Mouse (Mus musculus) ovary, adult 18-20 months (tissue): ENCODE results near the gene Fblim1.
"Not testable (repeated sequence)": the region's sequence is repeated elsewhere in the genome, so short reads cannot be mapped to it uniquely, and the experiment has no call there.

Source experiments
- DNase-seq: peaks from one replicate; pipeline ENCODE4 v3.0.0; 2022; ENCODE audit warnings: low spot score, mixed read lengths

The Fblim1 gene

DNA sequence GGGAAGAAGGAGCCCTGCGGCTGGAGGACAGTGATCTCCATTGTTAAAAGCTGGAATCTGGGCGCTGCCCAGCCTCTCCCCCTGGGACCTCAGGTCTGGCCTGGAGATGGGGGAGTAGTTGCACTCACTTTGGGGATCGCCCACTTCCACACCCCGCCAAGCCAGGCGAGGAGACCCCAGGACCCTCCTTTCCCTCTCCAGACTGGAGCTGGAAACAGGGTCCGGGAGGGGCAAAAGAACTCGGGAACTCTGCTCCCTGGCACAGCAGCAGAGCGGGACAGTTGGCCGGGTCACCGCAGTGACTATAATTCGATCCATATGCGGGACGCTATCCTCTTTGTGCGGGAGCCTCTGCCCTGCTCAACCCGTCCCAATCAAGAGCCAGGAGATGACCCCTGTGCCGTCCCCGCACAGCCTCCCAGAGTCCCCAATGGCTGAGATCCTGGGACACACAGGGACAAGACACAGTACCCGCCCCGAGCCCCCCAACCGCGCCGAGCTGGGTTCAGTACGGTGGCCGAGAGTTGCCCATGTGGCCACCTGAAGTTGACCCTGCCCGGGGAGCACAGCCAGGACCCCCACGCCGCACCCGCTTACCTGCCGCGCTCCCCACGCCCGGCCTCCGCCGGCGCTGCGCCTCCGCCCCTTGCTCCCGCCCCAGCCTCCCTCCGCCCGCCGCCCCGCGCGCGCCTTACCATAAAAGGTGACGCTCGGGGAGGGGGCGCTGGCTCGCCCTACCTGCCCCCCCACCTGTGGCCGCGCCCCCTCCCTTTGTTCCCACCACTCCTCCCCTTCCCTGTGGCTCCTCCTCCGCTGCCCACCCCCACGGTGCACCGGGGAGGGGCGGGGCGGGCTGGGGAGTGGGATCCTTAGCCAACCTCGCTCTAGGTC is 6.4 kb downstream of the Fblim1 start:
- DNase-seq: no peak

DNA sequence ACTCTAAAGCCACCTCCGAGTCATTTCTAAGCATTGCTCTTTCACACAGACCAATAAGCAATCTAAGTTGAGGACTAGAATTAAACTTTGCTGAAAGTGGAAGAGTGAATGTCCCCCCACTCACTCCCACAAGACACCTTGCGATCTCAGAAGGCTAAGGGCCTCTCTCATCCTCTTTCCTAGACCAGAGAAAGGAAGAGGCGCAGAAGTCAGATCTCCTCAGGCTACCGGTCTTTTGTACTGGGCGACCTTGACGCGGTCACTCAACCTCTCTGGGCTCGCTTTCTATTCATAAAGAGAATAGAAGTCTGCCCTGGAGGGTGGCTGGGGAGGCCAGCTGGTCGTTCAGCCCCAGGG is 7.0 kb downstream of the Fblim1 start:
- no peak for DNase-seq

DNA sequence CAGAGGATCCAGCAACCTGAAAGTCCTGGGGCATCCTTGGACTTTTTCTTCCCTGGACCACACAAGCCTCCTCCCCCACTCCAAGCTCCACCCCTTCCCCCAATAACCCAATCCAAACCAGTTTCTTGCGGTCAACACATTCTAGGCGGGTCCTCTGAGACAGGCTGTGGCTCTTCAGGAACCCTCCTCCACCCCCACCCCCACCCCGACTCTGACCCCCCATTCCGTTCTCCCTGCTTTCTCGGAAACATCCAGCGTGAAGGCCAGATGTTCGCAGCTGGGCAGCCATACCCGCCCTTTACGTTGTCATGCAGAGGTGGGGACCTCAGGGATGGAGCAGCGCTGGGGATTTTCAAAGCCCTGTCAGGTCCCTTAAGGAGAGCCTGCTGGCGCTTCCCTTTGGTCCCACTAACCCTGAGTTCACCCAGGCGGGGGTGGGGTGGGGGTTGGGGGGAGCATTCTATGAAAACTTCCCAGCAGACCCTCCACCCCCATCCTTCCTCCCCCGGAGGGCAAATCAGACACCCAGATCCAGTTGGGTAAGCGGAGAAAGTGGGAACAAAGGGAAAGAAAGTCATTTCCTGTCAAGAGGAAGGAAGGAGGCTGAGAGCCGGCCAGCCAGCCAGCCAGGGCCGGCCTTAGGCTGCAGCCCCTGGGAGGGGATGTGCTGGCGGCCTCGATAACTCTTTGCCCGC is 7.5 kb downstream of the Fblim1 start:
- no peak for DNase-seq

DNA sequence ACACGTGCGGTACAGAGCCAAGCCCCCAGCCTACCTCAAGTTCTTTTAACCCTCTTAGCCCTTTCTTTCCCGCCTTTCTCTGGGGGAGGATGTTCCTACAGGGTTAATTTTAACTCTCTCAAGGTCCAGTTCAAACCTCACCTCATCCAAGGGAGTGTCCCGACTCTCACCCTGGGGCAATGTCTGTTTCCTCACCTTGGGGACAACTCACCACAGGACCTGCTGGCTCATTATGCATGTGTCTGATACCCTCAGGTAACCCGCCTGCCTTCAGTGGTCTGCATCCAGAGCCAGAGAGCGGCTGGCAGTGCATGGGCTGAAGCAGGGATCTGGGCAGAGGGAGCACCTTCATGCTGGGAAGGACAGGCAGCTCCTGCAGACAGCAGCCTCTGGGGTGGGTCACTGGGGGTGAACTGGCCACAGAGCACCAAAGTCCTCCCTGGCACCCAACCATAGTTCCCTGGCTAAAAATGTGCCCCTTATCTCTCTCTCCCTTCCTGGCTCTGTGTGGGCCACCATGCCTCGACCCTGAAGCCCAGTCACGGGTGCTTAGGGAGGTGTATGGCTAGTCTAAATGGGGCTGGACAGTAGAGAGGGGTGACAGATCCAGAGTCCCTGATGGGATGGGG is 9.1 kb downstream of the Fblim1 start:
- no peak for DNase-seq

DNA sequence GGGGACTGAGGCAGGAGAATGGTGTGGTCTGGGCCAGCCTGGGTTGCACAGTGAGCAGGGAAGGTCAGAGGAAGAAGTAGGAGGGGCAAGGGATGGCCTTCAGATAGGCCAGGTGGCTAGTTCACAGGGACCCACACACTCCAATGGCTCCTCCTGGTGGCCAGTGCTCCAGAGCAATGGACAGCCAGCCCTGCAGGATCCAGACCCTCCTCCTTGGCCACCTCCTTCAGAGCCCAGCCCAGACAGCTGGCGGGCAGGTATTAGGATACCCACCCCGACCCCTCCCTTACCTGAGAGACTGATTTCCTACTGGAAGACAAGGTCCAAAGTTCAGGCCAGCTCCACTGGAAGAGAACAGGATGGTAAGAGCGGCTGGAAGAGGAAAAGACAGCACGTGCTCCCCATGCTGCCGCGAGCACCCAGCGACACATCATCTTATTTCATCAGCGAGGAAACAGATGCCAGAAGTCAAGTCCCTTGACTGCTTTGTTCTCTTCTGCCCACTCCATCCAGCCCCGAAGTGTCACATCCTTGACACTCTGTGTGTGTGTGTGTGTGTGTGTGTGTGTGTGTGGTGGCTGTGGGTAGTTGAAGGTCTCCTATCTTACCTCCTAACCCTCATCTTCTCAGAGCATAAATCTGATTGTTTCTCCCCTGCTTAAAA is 10.2 kb downstream of the Fblim1 start:
- no peak for DNase-seq

DNA sequence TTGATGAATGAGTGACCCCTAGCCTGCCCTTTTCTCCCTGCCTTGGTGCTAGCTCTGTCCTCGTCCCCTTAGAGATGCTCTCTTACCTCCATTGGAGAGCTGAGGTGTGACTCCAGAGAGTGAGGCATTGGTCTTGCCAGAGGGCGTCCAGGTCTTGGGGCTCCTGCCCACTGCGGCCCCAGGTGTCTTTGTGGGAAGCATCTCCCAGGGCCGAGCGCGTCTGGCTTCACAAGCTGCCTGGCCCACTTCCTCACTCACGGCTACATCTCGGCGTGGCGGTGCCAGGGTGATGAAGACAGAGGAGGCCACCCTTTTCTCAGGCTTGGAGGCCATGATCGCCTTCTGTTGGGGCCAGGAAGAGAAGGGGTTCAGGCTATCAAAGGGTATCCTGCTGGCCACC is 10.8 kb downstream of the Fblim1 start:
- no peak for DNase-seq

DNA sequence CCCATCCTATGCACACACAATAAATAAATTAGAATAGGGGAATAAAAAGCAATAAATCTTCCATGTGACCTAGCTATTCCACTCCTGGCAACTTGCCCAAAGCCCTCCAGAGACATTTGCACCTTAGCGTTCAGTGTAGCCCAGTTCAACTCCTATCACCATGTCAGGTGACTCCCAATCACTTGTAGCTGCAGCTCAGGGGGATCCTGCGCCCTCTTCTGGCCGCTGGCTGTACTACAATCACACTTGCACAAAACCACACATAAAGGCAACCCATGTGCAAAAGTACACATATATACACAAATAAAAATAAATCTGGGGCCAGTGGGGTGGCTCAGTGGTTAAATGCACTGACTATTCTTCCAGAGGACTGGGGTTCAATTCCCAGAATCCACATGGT is 14.3 kb downstream of the Fblim1 start:
- no peak for DNase-seq

DNA sequence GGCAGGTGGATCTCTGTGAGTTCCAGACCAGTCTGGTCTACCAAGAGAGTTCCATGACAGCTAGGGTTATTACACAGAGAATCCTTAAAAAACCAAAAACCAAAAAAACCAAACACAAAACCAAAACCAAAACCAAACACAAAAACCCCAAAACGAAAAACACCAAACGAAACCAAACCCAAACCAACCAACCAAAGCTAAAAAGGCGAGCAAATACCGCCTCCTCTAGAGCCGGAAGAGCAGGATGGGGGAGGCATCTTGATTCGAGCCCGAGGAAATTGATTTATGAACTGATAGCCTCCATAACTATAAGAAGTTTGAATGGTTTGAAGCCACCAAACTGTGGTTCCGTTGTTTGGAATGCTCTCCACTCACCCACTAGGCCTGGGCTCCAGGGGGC is 22.0 kb downstream of the Fblim1 start:
- no peak for DNase-seq

DNA sequence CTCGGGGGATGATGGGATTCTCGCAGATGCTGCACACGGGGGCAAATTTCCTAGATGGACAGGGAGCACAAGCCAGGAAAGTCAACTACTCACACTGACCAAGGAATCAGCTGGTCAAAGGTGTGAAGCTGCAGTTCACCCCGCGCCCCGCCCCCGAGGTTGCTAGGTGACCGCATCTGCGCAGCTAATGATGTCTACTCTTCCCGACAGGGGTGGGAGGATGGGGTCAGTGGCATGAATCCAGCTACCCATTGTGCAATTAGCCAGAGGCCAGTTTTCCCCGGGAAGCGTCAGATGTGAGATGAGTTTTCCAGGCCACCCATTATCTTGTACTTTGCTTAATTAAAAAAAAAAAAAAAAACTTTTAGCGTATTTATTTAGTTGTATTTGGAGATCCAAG is 24.8 kb downstream of the Fblim1 start:
- no peak for DNase-seq

DNA sequence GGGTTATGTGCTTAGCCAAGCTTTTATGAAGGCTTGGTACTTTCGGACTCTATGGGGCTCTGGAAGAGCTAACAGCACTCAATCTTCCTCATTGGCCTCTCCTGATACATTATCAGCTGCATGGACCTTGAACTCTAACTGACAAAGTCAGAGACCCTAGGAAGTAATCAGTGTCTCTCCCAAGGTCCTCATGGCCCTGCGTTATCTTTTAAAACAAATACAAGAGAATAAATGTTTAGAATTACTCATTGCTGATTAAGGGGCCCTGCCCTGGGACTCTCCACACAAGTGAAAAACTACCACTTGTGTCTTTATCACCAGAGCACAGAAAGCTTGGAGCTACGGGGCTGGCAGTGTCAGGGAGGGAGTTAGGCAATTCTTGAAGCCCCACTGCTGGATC is 27.1 kb downstream of the Fblim1 start:
- DNase-seq: peak; percentile 32

DNA sequence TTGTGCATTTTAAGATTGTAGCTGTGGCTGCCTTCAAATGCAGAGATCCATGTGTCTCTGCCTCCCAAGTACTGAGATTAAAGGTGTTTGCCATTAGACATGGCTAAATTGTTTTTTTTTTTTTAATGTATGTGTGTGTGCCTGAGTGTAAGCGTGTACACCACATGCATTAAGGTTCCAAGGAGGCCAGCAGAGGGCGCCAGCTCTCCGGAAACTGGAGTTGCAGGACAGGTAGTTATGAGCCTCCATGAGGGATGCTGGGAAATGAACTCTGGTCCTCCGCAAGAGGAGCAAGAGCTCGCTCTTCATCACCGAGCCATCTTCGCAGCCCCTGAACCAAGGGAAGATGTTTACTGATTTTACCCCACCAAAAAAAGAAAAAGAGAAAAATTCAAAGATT is 29.0 kb downstream of the Fblim1 start:
- DNase-seq: no peak

DNA sequence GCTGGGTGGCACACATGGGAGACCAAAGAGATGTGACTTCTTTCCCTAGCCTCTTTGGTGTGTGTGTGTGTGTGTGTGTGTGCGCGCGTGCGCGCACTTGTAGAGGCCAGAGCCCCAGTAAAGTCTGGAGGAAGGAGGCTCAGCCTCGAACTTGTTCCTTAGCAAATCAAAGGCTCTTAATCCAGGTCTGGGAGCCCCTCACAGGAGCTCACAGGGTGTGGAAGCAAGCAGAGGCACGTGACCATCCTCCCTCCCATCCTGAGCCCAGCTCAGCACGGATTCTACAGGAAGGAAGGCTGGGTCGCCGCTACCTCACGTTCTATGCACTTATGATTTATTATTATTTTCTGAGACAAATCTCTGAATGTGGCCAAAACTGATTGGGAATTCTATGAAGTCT is 29.5 kb downstream of the Fblim1 start:
- DNase-seq: no peak

DNA sequence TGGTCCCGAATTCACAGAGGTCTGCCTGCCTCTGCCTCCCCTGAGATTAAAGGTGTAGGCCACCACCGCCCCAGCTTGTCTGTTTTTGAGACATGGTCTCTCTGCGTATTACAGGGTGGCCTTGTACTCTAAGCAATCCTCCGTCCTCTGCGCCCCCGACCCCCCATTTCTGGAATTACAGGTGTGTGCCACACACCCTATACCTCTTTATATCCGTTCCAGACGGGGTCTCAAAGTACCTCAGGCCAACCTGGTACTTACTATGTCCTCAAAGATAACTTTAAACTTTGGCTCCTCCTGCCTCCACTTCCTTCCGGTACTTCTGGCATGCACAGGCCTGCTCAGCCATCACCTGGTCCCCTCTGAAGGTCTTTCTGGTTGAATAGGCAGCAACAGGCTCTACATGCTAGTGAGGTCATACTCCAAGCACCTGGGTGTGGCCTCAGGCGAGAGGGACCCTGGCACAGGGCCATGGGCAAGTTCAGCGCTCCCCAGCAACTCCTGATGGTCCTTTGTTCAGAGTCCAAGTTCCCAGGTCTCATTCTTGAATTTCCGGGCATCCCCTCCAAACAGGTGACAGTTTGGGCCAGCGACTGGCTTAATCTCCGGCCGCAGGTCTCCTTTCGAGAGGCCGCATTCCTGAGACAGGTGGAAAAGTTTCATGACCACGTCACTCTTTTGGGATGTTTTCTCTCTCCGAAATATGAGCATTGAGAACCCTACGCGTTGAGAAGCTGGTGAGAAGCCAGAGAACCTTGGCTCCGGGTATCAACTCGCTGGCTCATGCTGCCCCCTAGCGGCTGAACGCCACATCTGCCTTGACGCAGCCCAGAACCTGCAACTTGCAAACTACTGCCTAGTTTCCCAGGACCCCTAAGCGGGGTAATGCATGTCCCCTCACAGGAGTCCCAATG is 30.9 kb downstream of the Fblim1 start:
- DNase-seq: peak; percentile 66

DNA sequence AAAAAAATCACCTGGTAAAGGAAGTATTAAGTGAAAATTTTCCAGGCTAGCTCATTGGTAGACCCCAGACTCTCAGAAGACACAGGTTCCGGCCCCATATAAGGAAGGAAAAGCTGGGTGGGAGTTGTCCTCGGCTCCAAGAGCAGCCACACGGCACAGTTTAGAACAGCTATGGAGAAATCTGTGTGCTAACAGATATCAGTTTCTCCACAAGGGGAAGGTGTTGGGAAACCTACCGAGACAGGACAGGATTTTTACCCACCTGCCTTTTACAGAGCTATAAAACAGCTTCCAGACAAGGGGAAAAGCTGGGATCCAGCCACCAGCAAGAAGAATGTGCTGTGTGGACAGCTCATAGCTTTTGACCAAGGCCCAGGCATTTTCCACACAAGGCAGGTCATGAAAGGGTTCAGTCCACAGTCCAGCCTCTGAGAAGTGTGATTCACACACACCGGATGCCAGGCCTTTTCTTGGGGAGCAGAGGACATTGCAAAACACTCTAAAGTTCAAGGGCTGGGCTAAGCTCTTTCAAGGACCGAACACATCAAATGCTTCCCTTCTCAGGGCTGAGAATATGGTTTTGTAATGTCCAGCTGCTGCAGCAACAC is 32.4 kb downstream of the Fblim1 start:
- peak; percentile 61 for DNase-seq

DNA sequence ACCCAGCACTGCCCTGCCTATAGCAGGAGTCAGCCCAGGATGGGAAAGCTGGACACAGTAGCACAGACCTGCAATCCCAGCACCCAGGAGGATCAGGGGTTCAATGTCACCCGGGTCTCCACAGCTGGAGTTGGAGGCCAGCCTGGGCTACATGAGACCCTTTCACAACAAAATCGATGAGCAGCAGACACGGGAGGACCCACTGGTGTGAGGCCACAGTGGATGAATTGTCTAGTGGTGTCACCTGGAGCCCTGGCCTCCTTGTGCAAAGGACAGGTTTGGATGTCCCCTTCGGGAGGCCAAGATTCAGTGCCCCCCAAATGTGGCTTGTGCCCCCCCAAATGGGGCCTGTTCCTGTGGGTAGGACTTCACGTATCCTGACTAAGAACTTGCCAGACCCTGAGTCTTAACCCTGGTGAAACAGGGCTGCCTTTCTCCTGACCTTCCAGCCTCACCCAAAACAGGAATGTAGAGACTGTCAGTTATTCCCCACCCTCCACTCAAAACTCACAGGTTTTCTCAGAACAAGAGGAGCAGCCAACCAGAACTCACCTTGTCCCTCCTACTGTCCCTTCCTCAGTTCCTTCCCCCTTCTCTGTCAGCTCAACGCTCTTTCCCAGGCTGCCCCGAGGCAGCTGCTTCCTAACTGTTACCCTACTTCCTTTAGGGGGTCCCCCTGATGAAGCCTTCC is 33.1 kb downstream of the Fblim1 start:
- DNase-seq: no peak

DNA sequence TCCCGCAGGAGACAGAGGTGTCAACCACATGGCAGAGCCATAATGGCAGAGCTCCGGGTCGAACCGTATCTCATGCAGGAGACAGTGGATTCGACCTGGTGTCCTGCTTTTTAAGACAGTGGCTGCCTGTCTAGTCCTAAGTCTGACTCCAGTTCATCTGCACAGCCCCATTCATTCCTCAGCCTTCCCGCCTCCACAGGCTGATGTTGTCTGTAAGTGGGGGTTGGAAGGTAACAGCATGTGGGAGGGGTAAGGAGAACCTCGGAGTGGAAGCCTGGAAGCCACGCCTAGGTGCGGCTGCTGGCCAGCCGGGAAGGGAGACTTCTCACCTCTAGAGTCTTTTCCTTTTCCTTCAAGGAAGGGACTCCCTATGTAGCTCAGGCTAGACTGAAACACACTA is 34.0 kb downstream of the Fblim1 start:
- no peak for DNase-seq

DNA sequence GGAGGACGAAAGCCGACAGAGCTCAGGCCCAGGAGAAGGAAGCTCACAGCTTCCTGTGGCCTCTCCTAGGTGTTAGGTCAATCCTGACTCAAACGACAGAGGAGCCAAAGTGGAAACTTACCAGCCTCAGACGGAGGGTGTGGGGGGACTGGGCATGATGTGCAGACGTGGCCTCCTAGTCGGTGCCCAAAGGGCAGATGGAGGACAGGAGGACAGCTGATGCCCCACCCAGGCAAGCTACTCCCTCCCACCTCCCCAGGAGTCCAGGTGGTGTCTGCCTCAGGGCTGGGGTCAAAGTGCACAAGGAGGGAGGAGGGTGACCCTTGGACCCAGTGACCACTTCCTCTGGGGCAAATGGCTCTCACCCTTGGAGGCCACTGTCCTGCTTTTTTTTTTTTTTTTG is 34.6 kb downstream of the Fblim1 start:
- DNase-seq: no peak

DNA sequence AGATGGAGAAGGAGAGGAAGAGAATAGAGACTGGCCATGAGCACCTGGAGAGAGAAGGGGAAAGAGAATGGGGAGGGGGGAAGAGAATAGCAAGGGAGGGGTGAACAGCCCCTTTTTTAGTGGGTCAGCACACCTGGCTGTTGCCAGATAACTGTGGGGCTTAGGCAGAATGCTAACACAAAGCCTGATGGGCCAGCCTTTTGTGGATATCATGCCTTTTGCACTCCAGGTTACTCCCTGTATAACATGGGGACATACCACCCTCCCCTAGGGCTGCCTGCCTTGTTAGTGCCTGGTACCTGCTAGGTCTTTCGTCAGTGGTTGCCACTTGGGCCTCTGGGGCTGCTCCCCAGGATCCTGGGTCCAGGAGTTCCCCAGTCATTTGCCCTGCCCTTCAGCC is 35.1 kb downstream of the Fblim1 start:
- DNase-seq: no peak

DNA sequence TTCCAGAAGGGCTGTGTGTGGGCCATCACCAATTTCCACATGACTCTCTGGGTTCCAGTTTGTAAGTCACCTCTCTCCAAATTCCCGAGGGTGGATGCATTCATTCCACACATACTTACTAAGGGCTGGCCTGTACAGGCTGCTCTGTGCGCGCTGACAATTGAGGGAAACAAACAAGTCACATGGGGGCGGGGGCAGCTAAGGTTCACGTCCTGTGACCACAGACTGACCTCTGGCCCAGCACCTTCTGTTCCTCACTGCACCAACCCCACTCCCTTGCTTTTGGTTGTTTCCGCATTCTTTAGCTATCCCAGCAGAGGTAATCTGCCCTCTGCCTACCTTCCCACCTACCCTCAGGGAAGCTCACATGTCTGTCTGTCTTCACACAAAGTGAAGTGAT is 35.9 kb downstream of the Fblim1 start:
- no peak for DNase-seq

DNA sequence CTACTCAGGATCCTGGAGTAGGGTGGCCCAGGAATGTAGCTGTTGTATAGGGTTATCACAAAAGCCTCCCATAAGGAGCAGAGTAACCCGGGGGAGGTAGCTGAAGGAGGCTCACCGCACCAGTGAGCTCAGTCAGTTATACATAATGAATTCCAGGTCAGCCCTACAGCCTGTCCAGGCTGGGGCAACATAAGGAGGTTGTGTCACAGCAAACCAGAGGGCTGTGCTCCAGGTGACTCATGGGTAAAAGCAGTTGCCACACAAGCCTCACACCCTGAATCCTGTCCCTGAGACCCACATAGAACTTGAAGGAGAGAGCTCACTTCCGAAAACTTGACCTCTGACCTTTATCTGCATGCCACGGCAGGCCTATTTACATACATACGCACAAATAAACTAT is 36.9 kb downstream of the Fblim1 start:
- no peak for DNase-seq

DNA sequence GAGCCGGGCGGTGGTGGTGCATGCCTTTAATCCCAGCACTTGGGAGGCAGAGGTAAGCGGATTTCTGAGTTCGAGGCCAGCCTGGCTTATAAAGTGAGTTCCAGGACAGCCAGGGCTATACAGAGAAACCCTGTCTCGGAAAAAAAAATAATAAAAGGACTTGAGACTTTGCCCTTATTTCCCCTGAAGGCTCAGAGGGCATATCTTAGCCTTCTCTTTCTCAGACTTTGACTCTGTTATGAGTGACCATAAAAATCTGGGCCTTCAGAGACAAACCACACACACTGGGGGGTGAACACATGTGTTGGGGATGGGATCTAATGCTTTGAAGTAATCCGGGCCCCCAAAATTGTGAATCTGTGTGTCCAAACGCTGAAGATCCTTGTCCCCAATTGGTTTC is 38.7 kb downstream of the Fblim1 start:
- DNase-seq: not testable (repeated sequence)
